Mouse (Mus musculus): ENCODE results near the gene Cdc42ep1. TPM values are rescaled to one million over a fixed set of nuclear protein-coding genes. Genes with fewer than 3 reads are reported as not detected.
A peak's percentile ranks its signal among the peaks of the same experiment; 100 is the strongest.

The Cdc42ep1 gene
- polyA plus RNA-seq, 1 experiment = 1.2 TPM

DNA sequence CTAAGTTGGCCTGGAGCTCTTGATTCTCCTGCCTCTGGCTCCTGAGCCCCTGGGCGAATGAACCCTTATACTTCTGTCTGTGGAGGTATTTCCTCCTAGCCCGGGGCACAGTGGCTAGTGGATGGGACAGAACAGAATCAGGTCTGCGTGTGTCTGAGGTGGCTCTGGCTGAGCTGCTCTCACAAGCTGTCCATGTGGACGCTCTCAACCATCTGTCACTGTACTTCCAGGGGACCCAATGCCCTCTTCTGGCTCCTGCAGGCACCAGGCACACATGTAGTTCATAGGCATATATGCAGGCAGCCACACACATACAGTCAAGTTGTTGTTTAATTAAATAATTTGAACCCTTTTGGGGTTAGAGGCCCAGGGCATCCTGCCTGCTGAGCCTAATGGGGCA is 16.9 kb downstream of the Cdc42ep1 start:
- TF ChIP-seq GATA1 (IDR thresholded peaks at IDR 0.05; ENCODE audit: borderline replicate concordance, low read length) (no peak), FLI1 (IDR thresholded peaks at IDR 0.05; ENCODE audit: low read length) (no peak)
- H3K4me1 ChIP-seq = peaks cover 58% of the 10 kb centered on the region
- H3K9me3 ChIP-seq = no peaks in the 10 kb centered on the region
- no peaks in the 10 kb centered on the region for H3K36me3 ChIP-seq (replicated peaks; ENCODE audit: low read length)
- H3K4me3 ChIP-seq (replicated peaks) = no peak overlapping the region
- H3K27me3 ChIP-seq (replicated peaks) = peaks cover 47% of the 10 kb centered on the region

DNA sequence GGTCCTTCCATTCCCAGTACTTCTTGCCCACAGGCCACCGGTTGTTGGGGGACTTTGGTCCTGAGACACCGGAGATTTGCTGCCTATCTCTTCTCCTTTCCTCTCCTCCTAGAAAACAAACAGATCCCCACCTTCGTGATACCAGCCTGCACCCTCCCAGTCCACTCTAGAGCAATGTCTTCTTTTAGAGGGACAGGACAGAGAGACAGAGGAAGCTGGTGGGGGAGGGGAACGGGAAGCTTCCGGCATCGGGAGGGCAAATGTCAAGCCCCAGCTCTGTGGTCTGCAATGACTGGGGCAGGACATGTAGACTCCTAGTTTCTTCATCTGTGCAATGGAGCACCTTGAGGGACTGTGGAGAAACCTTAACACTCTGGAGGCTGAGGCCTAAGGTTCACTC is 17.3 kb downstream of the Cdc42ep1 start:
- H3K27me3 ChIP-seq (replicated peaks) = peaks cover 46% of the 10 kb centered on the region
- peaks cover 55% of the 10 kb centered on the region for H3K4me1 ChIP-seq
- no peak overlapping the region for H3K4me3 ChIP-seq (replicated peaks)
- no peak for TF ChIP-seq GATA1 (IDR thresholded peaks at IDR 0.05; ENCODE audit: borderline replicate concordance, low read length)
- TF ChIP-seq FLI1 (IDR thresholded peaks at IDR 0.05; ENCODE audit: low read length) = no peak
- no peaks in the 10 kb centered on the region for H3K36me3 ChIP-seq (replicated peaks; ENCODE audit: low read length)
- no peaks in the 10 kb centered on the region for H3K9me3 ChIP-seq

- TF ChIP-seq GATA1 (IDR thresholded peaks at IDR 0.05; ENCODE audit: borderline replicate concordance, low read length) (no peak), FLI1 (IDR thresholded peaks at IDR 0.05; ENCODE audit: low read length) (no peak)
- no peak overlapping the region for H3K4me3 ChIP-seq (replicated peaks)
- peaks cover 58% of the 10 kb centered on the region for H3K27me3 ChIP-seq (replicated peaks)
- H3K9me3 ChIP-seq = no peaks in the 10 kb centered on the region
- peaks cover 37% of the 10 kb centered on the region for H3K4me1 ChIP-seq
- no peaks in the 10 kb centered on the region for H3K36me3 ChIP-seq (replicated peaks; ENCODE audit: low read length)
Measured at GRCm38 (mm10) chr15:78862280-78862679, 19.9 kb downstream of the Cdc42ep1 start.

GRCm38 (mm10) chr15:78863154-78863553 is 20.7 kb downstream of the Cdc42ep1 start:
- Histone ChIP-seq H3K4me3 (replicated peaks) (no peak overlapping the region), H3K27me3 (replicated peaks) (peaks cover 54% of the 10 kb centered on the region), H3K4me1 (peaks cover 28% of the 10 kb centered on the region), H3K36me3 (replicated peaks; ENCODE audit: low read length) (no peaks in the 10 kb centered on the region), H3K9me3 (no peaks in the 10 kb centered on the region)
- no peak for TF ChIP-seq GATA1 (IDR thresholded peaks at IDR 0.05; ENCODE audit: borderline replicate concordance, low read length)
- no peak for TF ChIP-seq FLI1 (IDR thresholded peaks at IDR 0.05; ENCODE audit: low read length)

- peaks cover 54% of the 10 kb centered on the region for H3K27me3 ChIP-seq (replicated peaks)
- peak overlapping the region; percentile 65 for H3K4me3 ChIP-seq (replicated peaks)
- H3K4me1 ChIP-seq = peaks cover 29% of the 10 kb centered on the region
- no peaks in the 10 kb centered on the region for H3K36me3 ChIP-seq (replicated peaks; ENCODE audit: low read length)
- H3K9me3 ChIP-seq = no peaks in the 10 kb centered on the region
- TF ChIP-seq GATA1 (IDR thresholded peaks at IDR 0.05; ENCODE audit: borderline replicate concordance, low read length) (no peak), FLI1 (IDR thresholded peaks at IDR 0.05; ENCODE audit: low read length) (no peak)
Measured at GRCm38 (mm10) chr15:78863852-78864253, 21.4 kb downstream of the Cdc42ep1 start.

DNA sequence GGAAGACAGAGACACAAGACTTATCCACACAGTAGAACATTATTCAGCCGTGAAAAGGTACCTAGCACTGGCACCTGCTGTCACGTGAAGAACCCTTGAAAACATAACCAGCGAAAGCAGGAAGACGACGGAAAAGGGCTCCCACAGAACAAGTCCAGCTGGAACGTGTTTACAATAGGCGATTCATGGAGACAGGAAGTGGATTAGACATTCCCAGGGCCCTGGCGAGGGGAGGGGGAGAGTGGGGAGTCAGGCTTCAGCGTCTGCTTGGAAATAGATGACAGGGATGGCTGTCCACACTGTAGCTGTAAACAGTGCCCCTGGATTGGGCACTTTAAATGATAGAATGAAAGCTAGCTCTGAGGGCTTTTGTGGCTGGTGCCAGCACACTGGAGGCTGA is 26.0 kb downstream of the Cdc42ep1 start:
- Histone ChIP-seq H3K4me3 (replicated peaks) (no peak overlapping the region), H3K36me3 (replicated peaks; ENCODE audit: low read length) (no peaks in the 10 kb centered on the region), H3K4me1 (peaks cover 24% of the 10 kb centered on the region), H3K27me3 (replicated peaks) (peaks cover 36% of the 10 kb centered on the region), H3K9me3 (no peaks in the 10 kb centered on the region)
- TF ChIP-seq GATA1 (IDR thresholded peaks at IDR 0.05; ENCODE audit: borderline replicate concordance, low read length) (no peak), FLI1 (IDR thresholded peaks at IDR 0.05; ENCODE audit: low read length) (no peak)

DNA sequence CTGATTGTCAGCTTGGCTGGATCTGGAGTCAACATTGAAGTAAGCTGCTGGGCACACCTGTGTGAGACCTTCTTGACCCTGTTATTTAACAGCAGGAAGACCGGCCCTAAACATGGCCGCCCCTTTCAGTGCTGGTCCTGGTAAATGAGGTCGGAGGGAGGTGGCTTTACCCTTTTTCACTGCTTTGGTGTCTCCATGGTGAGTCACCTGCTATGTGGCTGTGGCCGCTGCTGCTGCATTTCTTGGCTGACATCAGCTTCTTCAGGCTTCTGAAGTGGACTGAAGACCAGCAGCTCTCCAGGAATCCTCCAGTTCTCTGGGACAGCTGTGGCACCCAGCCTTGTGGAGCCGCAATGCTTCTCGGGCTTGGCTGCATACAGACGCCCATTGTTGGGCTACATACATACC is 26.4 kb downstream of the Cdc42ep1 start:
- no peaks in the 10 kb centered on the region for H3K36me3 ChIP-seq (replicated peaks; ENCODE audit: low read length)
- H3K4me3 ChIP-seq (replicated peaks) = no peak overlapping the region
- H3K4me1 ChIP-seq = peaks cover 23% of the 10 kb centered on the region
- peaks cover 35% of the 10 kb centered on the region for H3K27me3 ChIP-seq (replicated peaks)
- TF ChIP-seq FLI1 (IDR thresholded peaks at IDR 0.05; ENCODE audit: low read length) = no peak
- no peak for TF ChIP-seq GATA1 (IDR thresholded peaks at IDR 0.05; ENCODE audit: borderline replicate concordance, low read length)
- H3K9me3 ChIP-seq = no peaks in the 10 kb centered on the region

DNA sequence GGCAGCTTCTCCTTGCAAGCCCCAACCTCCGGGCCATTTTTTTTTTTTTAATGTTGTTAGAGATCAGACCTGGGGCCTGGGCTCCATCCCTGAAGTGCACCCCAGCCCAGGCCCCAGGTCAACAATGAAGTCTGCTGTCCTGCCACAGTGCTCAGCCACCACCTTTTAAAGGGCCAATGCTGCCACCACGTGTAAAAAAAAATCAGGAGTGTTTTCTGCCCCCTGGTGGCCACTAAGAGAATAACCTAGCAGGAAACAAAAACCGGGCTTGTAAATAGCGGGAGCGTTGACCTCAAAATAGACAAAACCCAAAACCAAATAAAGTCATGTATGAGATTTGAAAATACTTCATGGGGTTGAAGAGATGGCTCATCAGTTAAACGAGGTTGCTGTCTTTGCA is 27.4 kb downstream of the Cdc42ep1 start:
- TF ChIP-seq FLI1 (IDR thresholded peaks at IDR 0.05; ENCODE audit: low read length) (no peak), GATA1 (IDR thresholded peaks at IDR 0.05; ENCODE audit: borderline replicate concordance, low read length) (no peak)
- H3K9me3 ChIP-seq = no peaks in the 10 kb centered on the region
- H3K27me3 ChIP-seq (replicated peaks) = peaks cover 28% of the 10 kb centered on the region
- no peaks in the 10 kb centered on the region for H3K36me3 ChIP-seq (replicated peaks; ENCODE audit: low read length)
- peaks cover 23% of the 10 kb centered on the region for H3K4me1 ChIP-seq
- no peak overlapping the region for H3K4me3 ChIP-seq (replicated peaks)

DNA sequence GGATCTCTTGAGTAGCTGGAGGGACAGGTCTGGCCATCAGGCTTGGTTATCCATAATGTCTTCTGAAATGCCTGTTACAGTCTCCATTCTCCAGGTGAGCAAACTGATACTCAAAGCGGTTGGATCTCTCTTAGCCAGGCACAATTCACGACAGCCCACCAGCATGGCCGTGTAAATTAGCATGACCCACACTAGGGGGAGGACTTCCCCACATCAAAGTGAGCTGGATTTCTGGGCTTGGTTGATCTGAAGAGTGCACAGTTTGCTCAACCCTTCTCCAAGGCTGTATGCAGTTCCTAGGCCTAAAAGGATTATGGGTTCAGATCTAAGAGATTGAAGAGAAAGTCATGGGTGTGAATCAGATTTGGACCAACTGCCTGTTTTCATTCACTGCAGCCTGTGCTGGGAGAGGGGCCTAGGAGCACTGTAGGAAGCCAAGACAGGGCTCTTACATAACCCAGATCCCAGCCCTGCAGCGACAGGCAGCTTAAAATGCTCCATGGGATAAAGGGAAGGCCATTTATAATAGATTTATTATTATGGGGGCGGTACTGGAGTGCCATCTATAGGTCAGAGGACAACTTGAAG is 29.7 kb downstream of the Cdc42ep1 start:
- no peak for TF ChIP-seq GATA1 (IDR thresholded peaks at IDR 0.05; ENCODE audit: borderline replicate concordance, low read length)
- H3K4me1 ChIP-seq = peaks cover 40% of the 10 kb centered on the region
- peaks cover 10% of the 10 kb centered on the region for H3K27me3 ChIP-seq (replicated peaks)
- H3K36me3 ChIP-seq (replicated peaks; ENCODE audit: low read length) = no peaks in the 10 kb centered on the region
- H3K4me3 ChIP-seq (replicated peaks) = no peak overlapping the region
- no peaks in the 10 kb centered on the region for H3K9me3 ChIP-seq

DNA sequence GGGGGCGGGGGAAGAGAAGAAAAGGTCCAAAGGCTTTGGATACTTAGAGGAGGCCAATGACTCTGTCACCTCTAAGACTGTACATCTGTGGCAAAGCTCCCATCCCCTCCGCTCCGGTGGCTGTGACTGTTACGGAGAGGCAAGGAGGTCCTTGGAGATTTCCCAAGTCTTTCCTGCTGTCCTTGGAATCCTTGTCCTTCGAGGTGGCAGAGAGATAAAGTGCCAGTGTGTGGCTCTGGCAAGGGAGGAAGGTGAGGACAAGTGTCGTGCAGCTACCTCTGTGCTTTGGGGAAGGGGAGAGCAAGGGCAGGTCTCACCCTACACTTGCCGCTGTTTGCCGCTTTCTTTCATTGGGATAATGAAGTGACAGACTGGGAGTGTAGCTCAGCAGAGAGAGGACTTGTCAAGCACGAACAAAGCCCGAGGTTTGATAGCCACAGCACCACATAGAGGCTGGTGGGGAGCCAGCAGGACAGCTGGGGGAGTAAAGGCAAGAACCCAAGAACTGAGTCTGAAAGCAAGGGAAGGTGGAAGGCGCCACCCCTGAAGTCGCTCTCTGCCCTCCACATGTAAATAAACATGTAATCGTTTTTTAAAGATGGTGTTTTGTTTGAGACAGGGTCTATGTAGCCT is 31.5 kb downstream of the Cdc42ep1 start:
- Histone ChIP-seq H3K4me1 (peaks cover 43% of the 10 kb centered on the region), H3K4me3 (replicated peaks) (no peak overlapping the region), H3K27me3 (replicated peaks) (peaks cover 7% of the 10 kb centered on the region), H3K9me3 (no peaks in the 10 kb centered on the region), H3K36me3 (replicated peaks; ENCODE audit: low read length) (no peaks in the 10 kb centered on the region)
- TF ChIP-seq FLI1 (IDR thresholded peaks at IDR 0.05; ENCODE audit: low read length) (no peak), GATA1 (IDR thresholded peaks at IDR 0.05; ENCODE audit: borderline replicate concordance, low read length) (no peak)

Measured in megakaryocyte, embryonic 14.5 days (primary cell).